Mouse (Mus musculus) forebrain, embryonic 14.5 days (tissue): ENCODE data around the gene Fam178b. TPM values are rescaled to one million over a fixed set of nuclear protein-coding genes. Genes with fewer than 3 reads are reported as not detected.

ENCODE experiments used
- ATAC-seq: fragments of 200-750 bp; cut with Nextera tagmentation; 2 replicates; pipeline ENCODE4 v1.8.0; 2017; ENCODE audit warnings: mild to moderate bottlenecking, moderate library complexity
- DNase-seq: peaks from one replicate; pipeline ENCODE4 v3.0.0-alpha.2; 2015; ENCODE audit warnings: low spot score
- H3K27ac ChIP-seq: fragments of 300-500 bp; sonication (generic); 2 replicates; pipeline ENCODE4 v1.5.1; 2014; ENCODE audit warnings: low read depth, mild to moderate bottlenecking, control low read depth, low read length, moderate library complexity
- H3K27me3 ChIP-seq: fragments of 300-500 bp; sonication (generic); replicated peaks from 2 replicates; pipeline ENCODE4 v1.6.1; 2014; ENCODE audit warnings: low read length, control low read depth, mixed read lengths; ENCODE audit not compliant: control insufficient read depth, insufficient read depth
- H3K36me3 ChIP-seq: fragments of 300-500 bp; sonication (generic); 2 replicates; pipeline ENCODE4 v1.6.1; 2014; ENCODE audit warnings: low read length, control low read depth; ENCODE audit not compliant: control insufficient read depth, insufficient read depth
- H3K4me1 ChIP-seq: fragments of 300-500 bp; sonication (generic); 2 replicates; pipeline ENCODE4 v1.6.1; 2014; ENCODE audit warnings: antibody characterized with exemption, low read length, control low read depth; ENCODE audit not compliant: control insufficient read depth, insufficient read depth
- H3K4me2 ChIP-seq: fragments of 300-500 bp; sonication (generic); 2 replicates; pipeline ENCODE4 v1.6.1; 2014; ENCODE audit warnings: mild to moderate bottlenecking, control low read depth, low read length
- H3K4me3 ChIP-seq: fragments of 300-500 bp; sonication (generic); 2 replicates; pipeline ENCODE4 v1.5.1; 2014; ENCODE audit warnings: low read depth, low read length, control low read depth
- H3K9ac ChIP-seq: fragments of 300-500 bp; sonication (generic); 2 replicates; pipeline ENCODE4 v1.6.1; 2014; ENCODE audit warnings: mild to moderate bottlenecking, low read length, control low read depth, moderate library complexity
- H3K9me3 ChIP-seq: fragments of 300-500 bp; sonication (generic); replicated peaks from 2 replicates; pipeline ENCODE4 v1.6.1; 2016; ENCODE audit warnings: low read length, control low read depth, mixed read lengths; ENCODE audit not compliant: control insufficient read depth
- WGBS: fragments of 180-500 bp; shearing (Covaris S2); extraction: QIAGEN DNeasy Blood & Tissue Kit; methylation state at CpG from one replicate; pipeline ENCODE4 v1.1.7; 2014; 5-methylcytosine and 5-hydroxymethylcytosine counted together
- polyA plus RNA-seq: library from polyadenylated mRNA; unstranded; fragments of >200 nt; fragmentation: Nextera tagmentation; extraction: Ambion mirVana; gene quantifications from 2 replicates; pipeline ENCODE4 v1.2.1, GENCODE M21; 2014

Fam178b gene
- polyA plus RNA-seq, 1 experiment from 2014 or later: not detected

GRCm38 (mm10) chr1:36590664-36591063 is 92.3 kb downstream of the Fam178b start:
- Histone ChIP-seq H3K9ac (no peak overlapping the region), H3K4me3 (no peak overlapping the region), H3K9me3 (no peaks in the 10 kb centered on the region), H3K27ac (no peak overlapping the region), H3K27me3 (peaks cover 2% of the 10 kb centered on the region; the same call in 1 of the 2 replicates), H3K4me1 (peaks cover 3% of the 10 kb centered on the region; the same call in 1 of the 2 replicates), H3K4me2 (no peak overlapping the region), H3K36me3 (no peaks in the 10 kb centered on the region)
- WGBS: 64% methylated on average over 9 of the region's 9 CpGs
- no peak for ATAC-seq
- no peak for DNase-seq

GRCm38 (mm10) chr1:36589486-36589885 is 93.5 kb downstream of the Fam178b start:
- DNase-seq (peak; percentile 28), ATAC-seq (no peak; the same call in 1 of the 2 replicates)

GRCm38 (mm10) chr1:36588476-36589450 is 94.2 kb downstream of the Fam178b start:
- Histone ChIP-seq H3K36me3 (no peaks in the 10 kb centered on the region), H3K4me3 (no peak overlapping the region), H3K27me3 (peaks cover 13% of the 10 kb centered on the region), H3K4me2 (no peak overlapping the region), H3K27ac (peak overlapping the region; percentile 9; the same call in 1 of the 2 replicates), H3K9me3 (no peaks in the 10 kb centered on the region), H3K9ac (no peak overlapping the region), H3K4me1 (no peaks in the 10 kb centered on the region)
- 73% methylated on average over 13 of the region's 13 CpGs for whole genome bisulfite sequencing
- no peak for ATAC-seq
- DNase-seq: no peak

More at GRCm38 (mm10) chr1:36589486-36589885, 93.5 kb downstream of the Fam178b start:
- Histone ChIP-seq H3K4me3 (no peak overlapping the region), H3K27me3 (peaks cover 6% of the 10 kb centered on the region), H3K27ac (no peak overlapping the region), H3K9ac (no peak overlapping the region), H3K9me3 (no peaks in the 10 kb centered on the region), H3K4me1 (no peaks in the 10 kb centered on the region), H3K36me3 (no peaks in the 10 kb centered on the region), H3K4me2 (no peak overlapping the region)
- WGBS: 40% methylated on average over 6 of the region's 6 CpGs

GRCm38 (mm10) chr1:36587860-36588259 is 95.1 kb downstream of the Fam178b start:
- Histone ChIP-seq H3K4me2 (no peak overlapping the region), H3K9ac (no peak overlapping the region), H3K36me3 (no peaks in the 10 kb centered on the region), H3K4me3 (no peak overlapping the region), H3K9me3 (no peaks in the 10 kb centered on the region), H3K27me3 (peaks cover 22% of the 10 kb centered on the region), H3K27ac (no peak overlapping the region), H3K4me1 (no peaks in the 10 kb centered on the region)
- DNase-seq: no peak
- WGBS: 91% methylated on average over 6 of the region's 6 CpGs
- ATAC-seq: no peak

- no peak for DNase-seq
- 0 out of 2 replicates have a peak, but pooled peaks cover 2% of the 10 kb centered on the region for H3K4me1 ChIP-seq
- H3K27me3 ChIP-seq: peaks cover 23% of the 10 kb centered on the region
- no peaks in the 10 kb centered on the region for H3K36me3 ChIP-seq
- no peak overlapping the region for H3K4me2 ChIP-seq
- H3K4me3 ChIP-seq: no peak overlapping the region
- no peak overlapping the region for H3K27ac ChIP-seq
- H3K9ac ChIP-seq: no peak overlapping the region
- WGBS: 43% methylated on average over 4 of the region's 4 CpGs
- no peak for ATAC-seq
- no peaks in the 10 kb centered on the region for H3K9me3 ChIP-seq
These were observed 96.7 kb downstream of the Fam178b start for GRCm38 (mm10) chr1:36586288-36586687.

- no peak overlapping the region for H3K4me2 ChIP-seq
- no peak overlapping the region for H3K9ac ChIP-seq
- peaks cover 20% of the 10 kb centered on the region for H3K4me1 ChIP-seq
- H3K27me3 ChIP-seq: peaks cover 23% of the 10 kb centered on the region
- no peak overlapping the region for H3K27ac ChIP-seq
- H3K9me3 ChIP-seq: no peaks in the 10 kb centered on the region
- ATAC-seq: no peak
- no peak overlapping the region for H3K4me3 ChIP-seq
- H3K36me3 ChIP-seq: no peaks in the 10 kb centered on the region
- WGBS: 87% methylated on average over 8 of the region's 8 CpGs
- no peak for DNase-seq
These were observed 99.4 kb downstream of the Fam178b start for GRCm38 (mm10) chr1:36583408-36584116.

- DNase-seq (no peak), ATAC-seq (no peak)
- Histone ChIP-seq H3K4me3 (no peak overlapping the region), H3K27ac (no peak overlapping the region), H3K9ac (no peak overlapping the region), H3K4me2 (no peak overlapping the region), H3K4me1 (peaks cover 20% of the 10 kb centered on the region), H3K36me3 (no peaks in the 10 kb centered on the region), H3K27me3 (peaks cover 28% of the 10 kb centered on the region), H3K9me3 (no peaks in the 10 kb centered on the region)
- 71% methylated on average over 8 of the region's 8 CpGs for WGBS
These were observed 100.8 kb downstream of the Fam178b start for GRCm38 (mm10) chr1:36582211-36582610.

GRCm38 (mm10) chr1:36581260-36581659 is 101.7 kb downstream of the Fam178b start:
- H3K36me3 ChIP-seq: no peaks in the 10 kb centered on the region
- 11% methylated on average over 5 of the region's 5 CpGs for WGBS
- peaks cover 28% of the 10 kb centered on the region for H3K27me3 ChIP-seq
- no peak for ATAC-seq
- H3K4me1 ChIP-seq: peaks cover 20% of the 10 kb centered on the region
- H3K4me3 ChIP-seq: no peak overlapping the region
- peak; percentile 68 for DNase-seq
- H3K4me2 ChIP-seq: no peak overlapping the region
- H3K9ac ChIP-seq: no peak overlapping the region
- H3K9me3 ChIP-seq: no peaks in the 10 kb centered on the region
- peak overlapping the region; percentile 89 for H3K27ac ChIP-seq
